Mouse (Mus musculus) erythroblast, embryonic 14.5 days (primary cell): ENCODE measurements around the gene Olfr148.

ENCODE experiments used
- GATA1 ChIP-seq: IDR thresholded peaks from 2 replicates; pipeline ENCODE4 v1.6.1; 2012; ENCODE audit warnings: low read length, inconsistent platforms, mixed read lengths
- TAL1 ChIP-seq: IDR thresholded peaks from 3 replicates; pipeline ENCODE4 v1.6.1; 2012; ENCODE audit warnings: low read length, inconsistent platforms, mixed read lengths

DNA sequence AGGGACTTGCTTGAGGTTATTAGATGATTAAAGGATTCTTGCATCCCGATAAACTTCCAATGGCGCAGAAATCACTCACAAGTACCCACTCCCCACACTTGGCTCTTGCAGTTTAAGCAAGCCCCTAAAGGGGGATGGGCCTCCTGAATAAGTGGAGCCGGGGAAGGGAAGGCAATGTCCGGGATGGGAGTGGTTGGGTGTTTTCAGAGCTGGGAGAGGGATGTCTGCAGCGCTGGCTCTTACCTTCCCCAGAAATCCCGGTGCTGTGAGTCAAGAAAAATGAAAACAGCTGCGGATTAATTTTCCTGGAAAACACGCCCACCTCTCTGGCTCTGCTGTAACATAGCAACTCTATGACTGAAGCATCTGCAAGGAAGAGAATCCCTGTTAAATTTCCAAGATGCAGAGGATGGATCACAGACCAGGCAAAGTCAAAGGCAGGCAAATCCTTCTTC is 6.4 kb upstream of the Olfr148 start, which contains the start of gene AW551984:
- no peak for TF ChIP-seq GATA1
- no peak for TF ChIP-seq TAL1
